11 mouse cellular contexts compared by ENCODE assay signal in the genomic region with DNA sequence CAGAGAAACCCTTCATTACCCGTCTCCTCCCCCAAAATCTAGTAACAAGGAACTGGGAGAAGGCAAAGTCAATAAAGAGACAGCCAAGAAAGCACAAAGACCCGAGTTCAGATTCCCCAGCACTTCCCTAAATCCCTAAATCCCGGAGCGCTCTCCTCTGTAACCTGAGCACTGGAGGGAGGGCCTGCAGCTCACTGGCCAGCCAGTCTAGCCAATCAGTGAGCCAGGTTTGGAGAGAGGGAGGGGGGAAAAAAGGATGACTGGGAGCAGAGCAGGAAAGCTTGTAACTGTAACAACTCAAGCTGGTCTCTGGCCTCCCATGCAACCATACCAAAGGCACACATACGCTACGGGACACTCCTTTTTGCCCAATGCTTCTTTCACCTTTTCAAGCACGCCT. TPM values are rescaled to one million over a fixed set of nuclear protein-coding genes. Genes with fewer than 3 reads are reported as not detected.
A peak's percentile ranks its signal among the peaks of the same experiment; 100 is the strongest.
DNase-seq lines count a peak whose midpoint lies in the region; ATAC-seq lines count a peak whose summit lies in the region.
"Had no signal": no experiment of that assay in that cellular context is flagged by ENCODE, and none has a peak within 500 bp of the region (broad histone marks: within the 10 kb centered on the region; RNA-seq: fewer than 3 reads in every experiment).

No protein-coding gene starts in this region.

- ATAC-seq in heart, embryonic 12.5 days (ENCODE audit: insufficient number of reproducible peaks, low FRiP score) = no peak
- no peak for ATAC-seq in neural tube, embryonic 15.5 days (ENCODE audit: low FRiP score)
- no peak for ATAC-seq in intestine, embryonic 16.5 days

- peak; percentile 6 to 21 for DNase-seq in heart, adult 18-20 months
- peak; percentile 22 for DNase-seq in neural tube, embryonic 10.5 days (ENCODE audit: extremely low spot score, low spot score)
- DNase-seq in gastrocnemius, postnatal 25 days = peak; percentile 8
- no peak for DNase-seq in spleen, postnatal 14 days (ENCODE audit: low spot score in 2 of 2)
- no peak for DNase-seq in cerebellum, adult 9-10 months
- DNase-seq: cerebellum, adult 8-10 months; layer of hippocampus, postnatal 36 days had no signal

- H3K36me3 ChIP-seq in heart, embryonic 12.5 days = peaks cover 7% of the 10 kb centered on the region; the same call in 1 of the 2 replicates
- no peaks in the 10 kb centered on the region for H3K36me3 ChIP-seq in neural tube, embryonic 15.5 days
- no peaks in the 10 kb centered on the region for H3K36me3 ChIP-seq in intestine, embryonic 16.5 days (ENCODE audit: control insufficient read depth, insufficient read depth, low read length)

- no peak overlapping the region for H3K4me2 ChIP-seq in heart, embryonic 12.5 days
- H3K4me2 ChIP-seq in neural tube, embryonic 15.5 days = no peak overlapping the region
- H3K4me2 ChIP-seq in intestine, embryonic 16.5 days (ENCODE audit: low read depth, low read length) = no peak overlapping the region
- H3K4me2 ChIP-seq: heart, embryonic 11.5 days had no signal

- peaks cover 11% of the 10 kb centered on the region for H3K4me1 ChIP-seq in heart, embryonic 12.5 days (replicated peaks)
- peaks cover 23% of the 10 kb centered on the region for H3K4me1 ChIP-seq in neural tube, embryonic 15.5 days
- H3K4me1 ChIP-seq in intestine, embryonic 16.5 days (ENCODE audit: control insufficient read depth, insufficient read depth, low read length) = 0 out of 2 replicates have a peak, but pooled peaks cover 3% of the 10 kb centered on the region

- H3K27ac ChIP-seq in heart, embryonic 12.5 days (ENCODE audit: poor library complexity, severe bottlenecking) = no peak overlapping the region
- no peak overlapping the region for H3K27ac ChIP-seq in neural tube, embryonic 15.5 days (replicated peaks)
- no peak overlapping the region for H3K27ac ChIP-seq in intestine, embryonic 16.5 days (ENCODE audit: low read length)

- H3K9me3 ChIP-seq in heart, embryonic 12.5 days (replicated peaks) = no peaks in the 10 kb centered on the region
- H3K9me3 ChIP-seq in neural tube, embryonic 15.5 days (replicated peaks) = no peaks in the 10 kb centered on the region
- H3K9me3 ChIP-seq in intestine, embryonic 16.5 days (ENCODE audit: control insufficient read depth, low read length) = no peaks in the 10 kb centered on the region

- H3K4me3 ChIP-seq in heart, embryonic 12.5 days = no peak overlapping the region
- no peak overlapping the region for H3K4me3 ChIP-seq in neural tube, embryonic 15.5 days (replicated peaks)
- H3K4me3 ChIP-seq in intestine, embryonic 16.5 days (ENCODE audit: low read length) = no peak overlapping the region

- WGBS in heart, embryonic 12.5 days = 55% methylated on average over 7 of the region's 7 CpGs
- WGBS in neural tube, embryonic 15.5 days = 70% methylated on average over 7 of the region's 7 CpGs
- 77% methylated on average over 7 of the region's 7 CpGs for WGBS in intestine, embryonic 16.5 days

- H3K27me3 ChIP-seq in heart, embryonic 12.5 days (replicated peaks) = no peaks in the 10 kb centered on the region
- H3K27me3 ChIP-seq in neural tube, embryonic 15.5 days (replicated peaks) = no peaks in the 10 kb centered on the region
- no peaks in the 10 kb centered on the region for H3K27me3 ChIP-seq in intestine, embryonic 16.5 days (replicated peaks; ENCODE audit: control insufficient read depth, insufficient read depth, low read length)

- H3K9ac ChIP-seq in heart, embryonic 12.5 days = no peak overlapping the region
- no peak overlapping the region for H3K9ac ChIP-seq in neural tube, embryonic 15.5 days (replicated peaks)
- H3K9ac ChIP-seq in intestine, embryonic 16.5 days (ENCODE audit: low read depth, low read length) = no peak overlapping the region

RNA-seq across cellular contexts. Expression of gene L3mbtl3, which starts 4.4 kb away (rescaled TPM):
- 1 to 10 TPM; 6.6 to 8.5 TPM for total RNA-seq in heart, adult 18-20 months (2021)
- 12.2 and 12.9 TPM in 2 replicates for polyA plus RNA-seq in heart, embryonic 12.5 days (2016; fragmentation: Nextera tagmentation; extraction: Ambion mirVana)
- polyA plus RNA-seq in neural tube, embryonic 15.5 days (2015; fragmentation: Nextera tagmentation; extraction: Ambion mirVana) = 18.8 and 21.1 TPM in 2 replicates
- total RNA-seq in gastrocnemius, postnatal 25 days (2021) = 1 to 10 TPM; 5.8 to 7.7 TPM
- polyA plus RNA-seq in intestine, embryonic 16.5 days (2015; fragmentation: Nextera tagmentation; extraction: Ambion mirVana) = 7.4 and 8.3 TPM in 2 replicates

Comparison
In these comparisons a context has a peak if more than half of its experiments do, and no peak if none do; other contexts are left out.
1. DNase-seq: peak in heart, adult 18-20 months (2 of 2), neural tube, embryonic 10.5 days (single experiment) and gastrocnemius, postnatal 25 days (single experiment); none in spleen, postnatal 14 days (0 of 2) and cerebellum, adult 9-10 months (single experiment).